Mouse (Mus musculus) CD4-positive, CD25-positive, alpha-beta regulatory T cell, adult 4 months (primary cell): ENCODE measurements around the gene Adra1b. TPM values are rescaled to one million over a fixed set of nuclear protein-coding genes. Genes with fewer than 3 reads are reported as not detected.

ENCODE experiments used
- ATAC-seq: one replicate; pipeline ENCODE4 v1.8.0; 2017
- polyA plus RNA-seq, 2 experiments: library from polyadenylated mRNA; unstranded; fragments of 100-300 nt; shearing (Covaris generic); gene quantifications; one replicate each; pipeline ENCODE4 v1.2.1; 2017

The Adra1b gene
- polyA plus RNA-seq, 2 experiments from 2014 or later: not detected

DNA sequence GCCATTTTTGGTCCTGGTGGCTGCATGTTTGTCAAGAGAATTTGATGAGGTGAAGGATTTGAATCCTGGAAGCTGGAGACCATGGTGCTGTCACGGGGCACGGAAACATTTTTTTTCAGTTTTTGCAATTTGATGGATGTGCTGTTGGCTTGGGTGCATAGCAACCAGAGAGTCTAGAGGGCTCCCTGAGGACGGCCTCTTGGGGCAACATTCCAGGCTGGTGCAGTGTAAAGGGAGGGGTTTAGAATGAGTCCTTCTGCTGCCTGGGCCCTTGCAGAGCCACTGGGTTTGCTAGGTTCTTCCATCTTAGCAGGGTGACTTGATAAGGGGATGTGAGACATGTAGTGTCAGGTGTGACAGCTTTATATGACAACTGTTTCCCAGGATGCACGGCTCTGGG, 8.5 kb downstream of the Adra1b start:
- ATAC-seq: no peak

- ATAC-seq: no peak
Observed at GRCm38 (mm10) chr11:43891457-43891856, 9.6 kb downstream of the Adra1b start.

- no peak for ATAC-seq
Observed at GRCm38 (mm10) chr11:43889208-43889915, 11.6 kb downstream of the Adra1b start.

DNA sequence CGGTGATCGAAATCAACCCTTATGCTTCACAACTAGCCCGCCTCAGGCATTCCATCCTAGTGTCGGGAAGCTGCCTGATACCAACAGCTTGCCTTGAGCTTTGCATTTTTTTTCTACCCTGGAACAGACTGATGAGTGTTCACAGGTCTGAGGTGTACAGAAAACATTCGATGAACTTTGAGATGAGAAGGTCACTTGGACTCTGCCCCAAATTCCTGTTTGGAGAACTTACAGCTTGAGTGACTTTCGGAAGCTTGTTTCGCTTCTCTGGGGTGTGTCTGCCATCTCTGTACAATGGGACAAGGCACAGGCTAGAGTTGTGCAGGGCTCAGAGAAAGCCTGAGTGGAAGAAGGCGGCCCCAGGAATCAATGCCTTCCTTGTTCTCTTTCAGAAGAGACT, 12.3 kb downstream of the Adra1b start:
- no peak for ATAC-seq

DNA sequence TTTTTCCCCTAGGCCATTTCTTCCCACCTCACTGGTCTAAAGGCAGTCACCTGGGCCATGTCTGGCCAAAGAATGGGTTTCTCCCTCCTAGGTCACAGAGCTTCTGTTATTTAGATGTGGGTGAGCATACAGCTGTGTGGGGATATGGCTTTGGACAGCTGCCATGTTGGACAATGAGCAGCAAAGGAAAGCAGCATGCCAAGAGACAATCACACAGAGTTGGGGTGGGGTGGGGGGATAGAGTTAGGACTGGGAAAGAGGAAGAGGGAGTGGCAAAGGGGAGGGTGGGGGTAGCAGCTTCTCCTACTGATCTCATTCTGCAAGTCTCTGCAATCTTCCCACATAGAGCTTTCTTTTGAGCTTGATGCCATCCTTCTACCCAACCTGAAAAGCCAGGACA, 13.4 kb downstream of the Adra1b start:
- ATAC-seq: no peak

DNA sequence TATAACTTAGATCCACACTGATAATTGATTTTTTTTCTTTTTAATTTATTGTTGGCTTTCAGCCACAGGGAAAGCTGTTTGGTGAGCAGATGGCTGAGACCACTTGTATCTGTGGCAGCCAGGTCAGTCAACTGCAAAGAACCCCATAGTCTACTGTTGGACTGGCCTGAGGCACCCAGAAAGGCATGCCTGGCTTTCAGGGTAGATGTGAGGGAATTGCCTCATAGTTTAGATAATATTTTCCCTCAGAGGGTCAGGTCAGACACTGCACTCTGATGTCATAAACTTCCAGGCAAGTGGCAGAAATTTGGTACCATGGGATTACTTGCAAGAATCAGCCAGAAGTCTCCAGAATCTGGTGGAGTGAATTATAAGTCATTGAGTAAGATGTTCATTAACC, 16.5 kb downstream of the Adra1b start:
- ATAC-seq: no peak

DNA sequence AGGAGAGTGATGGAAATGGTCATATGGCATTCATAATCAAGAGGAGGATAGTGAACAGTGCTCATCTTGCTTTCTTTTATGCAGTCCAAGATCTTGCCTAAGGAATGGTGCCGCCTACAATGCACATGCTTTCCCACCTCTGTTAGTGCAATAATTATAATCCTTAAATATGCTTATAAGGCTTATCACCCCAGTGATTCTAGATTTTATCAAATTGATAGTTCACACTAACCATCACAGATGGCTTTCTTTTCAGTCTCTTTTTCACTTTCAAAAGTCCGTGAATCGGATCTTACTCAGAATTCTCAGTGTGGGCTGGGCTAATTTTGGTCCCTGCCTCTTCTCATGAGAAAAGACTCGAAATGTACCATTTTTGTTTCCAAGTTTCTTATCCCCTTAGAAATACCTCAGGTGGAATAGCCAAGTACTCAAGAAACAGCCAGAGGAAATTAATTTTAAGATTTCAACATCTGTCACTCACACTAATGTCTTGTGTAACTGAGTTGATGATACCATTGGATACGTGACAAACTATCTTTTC, 17.3 kb downstream of the Adra1b start:
- ATAC-seq: no peak

DNA sequence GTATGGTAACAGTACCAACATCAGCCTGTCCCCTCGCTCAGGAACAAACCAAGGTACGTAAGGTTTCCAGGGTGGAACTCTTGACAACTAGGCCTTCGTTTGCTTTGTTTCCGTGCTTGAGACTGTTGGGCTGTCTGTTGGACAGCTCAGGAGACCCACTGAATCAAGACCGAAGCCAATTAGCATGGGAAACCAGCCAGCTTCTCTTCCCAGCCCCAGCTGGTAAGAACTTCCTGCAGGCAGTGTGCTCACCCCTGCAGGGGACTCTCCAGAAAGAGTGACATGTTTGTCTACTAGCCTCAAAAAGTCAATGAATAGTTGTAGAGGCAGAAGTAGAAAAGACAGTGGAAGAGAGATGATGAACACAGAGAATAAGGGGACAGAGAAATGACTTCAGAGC, 23.8 kb downstream of the Adra1b start:
- ATAC-seq: no peak

DNA sequence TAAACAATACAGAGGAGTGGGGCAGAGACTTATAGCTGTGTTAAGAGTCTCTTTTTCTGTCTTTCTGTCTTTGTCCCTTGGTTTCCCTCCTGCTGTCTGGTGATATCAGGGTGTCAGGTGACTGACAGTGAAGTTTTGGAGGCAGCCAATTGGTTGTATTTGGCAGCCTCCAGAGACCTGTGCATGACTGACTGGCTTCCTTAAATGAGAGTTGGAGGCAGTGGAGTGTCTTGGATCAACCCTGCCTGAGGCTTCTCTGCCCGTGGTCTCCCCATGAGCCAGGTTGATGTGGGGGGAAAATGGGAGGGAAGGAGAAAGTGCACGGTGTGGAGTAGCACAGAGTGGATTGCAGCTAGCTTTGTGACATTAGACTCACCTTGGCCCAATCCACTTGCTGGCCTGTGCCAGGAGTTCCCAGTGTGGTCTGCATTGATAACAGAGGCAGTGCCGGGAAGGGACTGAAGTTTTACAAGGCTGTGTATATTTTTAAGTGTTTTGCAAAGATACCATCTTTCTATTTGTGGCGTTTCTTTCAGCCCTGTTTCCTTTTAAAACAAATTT, 33.2 kb downstream of the Adra1b start:
- no peak for ATAC-seq

- no peak for ATAC-seq
Observed at GRCm38 (mm10) chr11:43865298-43866165, 35.5 kb downstream of the Adra1b start.

DNA sequence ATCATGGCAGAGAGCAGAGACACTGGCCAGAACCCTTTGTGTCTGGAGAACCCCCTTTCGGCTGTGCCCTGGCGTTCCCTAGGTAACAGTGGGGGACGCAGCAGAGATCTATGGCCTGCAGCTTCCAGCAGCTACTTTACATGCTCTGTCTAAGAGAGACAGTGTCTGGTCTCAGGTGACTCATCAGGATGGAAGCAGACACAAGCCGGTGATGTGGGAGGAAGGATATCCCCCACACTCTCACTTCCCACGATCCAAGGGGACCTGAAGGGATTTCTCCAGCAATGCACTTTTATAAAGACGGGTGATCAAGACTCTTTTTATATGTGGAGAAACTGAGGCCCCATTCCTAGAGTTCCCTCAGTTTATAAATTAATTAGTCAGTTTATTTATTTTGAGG, 48.0 kb downstream of the Adra1b start:
- ATAC-seq: no peak

GRCm38 (mm10) chr11:43848056-43848455, 53.0 kb downstream of the Adra1b start:
- no peak for ATAC-seq

GRCm38 (mm10) chr11:43841596-43841995, 59.4 kb downstream of the Adra1b start:
- no peak for ATAC-seq

DNA sequence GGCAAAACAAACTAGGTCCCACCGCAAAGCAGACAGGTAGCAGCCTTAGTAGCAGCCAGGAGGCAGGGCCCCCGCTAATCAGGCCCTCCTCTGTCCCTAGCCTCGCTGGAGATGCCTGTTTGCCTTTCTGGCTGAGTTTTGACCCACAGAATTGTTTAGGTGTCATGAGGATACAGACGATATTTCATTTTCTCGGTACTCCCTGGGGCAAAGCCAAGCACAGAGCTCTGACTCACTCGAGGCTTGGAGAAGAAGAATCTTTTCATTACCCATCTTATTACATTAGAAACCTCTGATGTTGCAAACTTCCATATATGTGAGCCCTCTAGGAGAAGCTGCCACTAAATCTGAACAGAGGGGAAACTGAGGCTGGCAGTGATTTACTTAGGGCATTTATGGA, 60.5 kb downstream of the Adra1b start:
- no peak for ATAC-seq

- ATAC-seq: no peak
Observed at GRCm38 (mm10) chr11:43835880-43836740, 64.9 kb downstream of the Adra1b start.

GRCm38 (mm10) chr11:43835456-43835855, 65.6 kb downstream of the Adra1b start:
- ATAC-seq: no peak

- no peak for ATAC-seq
Observed at GRCm38 (mm10) chr11:43834531-43834930, 66.5 kb downstream of the Adra1b start.

GRCm38 (mm10) chr11:43831530-43831929, 69.5 kb downstream of the Adra1b start:
- ATAC-seq: no peak

DNA sequence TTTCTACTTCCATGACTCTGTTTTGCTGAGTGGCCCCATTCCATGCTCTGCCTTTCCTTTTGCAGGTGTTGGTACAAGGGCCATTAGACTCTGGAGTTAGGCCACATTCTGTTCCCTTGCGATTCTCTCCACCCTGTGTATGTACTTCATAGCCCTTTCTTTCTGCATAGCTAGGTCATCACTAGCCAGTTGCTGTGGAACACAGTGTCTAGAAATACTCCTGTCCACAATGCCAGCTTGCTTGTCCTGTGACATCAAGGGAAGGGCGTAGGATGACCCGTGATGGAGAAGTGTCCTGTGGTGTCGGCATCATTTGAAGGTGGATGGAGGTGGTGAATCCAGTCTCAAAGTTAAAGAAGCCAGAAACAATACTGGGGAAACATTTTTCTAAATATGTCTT, 74.2 kb downstream of the Adra1b start:
- ATAC-seq: no peak

DNA sequence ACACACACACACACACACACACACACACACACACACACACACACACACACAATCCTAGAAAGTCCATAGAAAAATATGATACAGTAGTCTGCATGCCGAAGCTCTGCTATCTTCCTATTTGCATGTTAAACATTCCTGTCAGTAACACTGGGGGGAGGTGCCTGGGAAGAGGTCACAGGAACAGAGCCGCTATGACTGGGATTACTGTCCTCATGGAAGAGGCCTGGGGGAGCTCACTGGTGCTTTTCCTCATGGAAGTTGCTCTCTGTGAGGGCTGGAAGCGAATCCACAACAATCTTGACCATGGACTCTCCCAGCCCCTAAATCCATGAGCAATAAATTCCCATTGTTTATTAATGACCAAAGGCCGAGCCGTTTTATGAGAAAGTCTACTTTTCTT, 77.7 kb downstream of the Adra1b start:
- ATAC-seq: no peak

GRCm38 (mm10) chr11:43820552-43821460, 80.2 kb downstream of the Adra1b start:
- ATAC-seq: no peak
